Mouse (Mus musculus) hematopoietic multipotent progenitor cell, adult 10-12 weeks (in vitro differentiated cells): Measurements from ENCODE around the gene Cd34. TPM values are rescaled to one million over a fixed set of nuclear protein-coding genes. Genes with fewer than 3 reads are reported as not detected.

Source experiments
- polyA plus RNA-seq: library from polyadenylated mRNA; stranded (reverse); fragments of >175 nt; gene quantifications from 2 replicates; pipeline ENCODE4 v1.2.3, GENCODE M21; 2012; ENCODE audit warnings: low replicate concordance

The Cd34 gene
- polyA plus RNA-seq = 0.59 and 0.85 TPM in 2 replicates

GRCm38 (mm10) chr1:194938715-194939114 lies at the start of gene Cd34:
Gene Cd34 (plus strand): TSS chr1:194938819.

Other genes starting within 250 kb of the Cd34 start
- 0.20 and 0.31 TPM in 2 replicates for gene Cd46, start 153.4 kb downstream of the Cd34 start, polyA plus RNA-seq
- 10.0 and 10.5 TPM in 2 replicates for gene Cr1l, start 192.8 kb downstream of the Cd34 start, polyA plus RNA-seq
- 33.3 and 159 TPM in 2 replicates for gene Cr2, start 237.9 kb downstream of the Cd34 start, polyA plus RNA-seq